Mouse (Mus musculus) midbrain, embryonic 12.5 days (tissue): ENCODE results near the gene Tbx4. TPM values are rescaled to one million over a fixed set of nuclear protein-coding genes. Genes with fewer than 3 reads are reported as not detected.

Experiments
- ATAC-seq: fragments of 200-750 bp; cut with Nextera tagmentation; 2 replicates; pipeline ENCODE4 v1.8.0; 2017; ENCODE audit warnings: low read depth, moderate TSS enrichment, moderate library complexity; ENCODE audit not compliant: low FRiP score
- H3K27ac ChIP-seq: fragments of 300-500 bp; sonication (generic); replicated peaks from 2 replicates; pipeline ENCODE4 v1.5.1; 2016; ENCODE audit warnings: mild to moderate bottlenecking
- H3K27me3 ChIP-seq: fragments of 300-500 bp; sonication (generic); 2 replicates; pipeline ENCODE4 v1.6.1; 2016; ENCODE audit warnings: mild to moderate bottlenecking
- H3K36me3 ChIP-seq: fragments of 300-500 bp; sonication (generic); 2 replicates; pipeline ENCODE4 v1.6.1; 2016
- H3K4me1 ChIP-seq: fragments of 300-500 bp; sonication (generic); 2 replicates; pipeline ENCODE4 v1.6.1; 2016
- H3K4me2 ChIP-seq: fragments of 300-500 bp; sonication (generic); replicated peaks from 2 replicates; pipeline ENCODE4 v1.6.1; 2016; ENCODE audit warnings: mild to moderate bottlenecking, moderate library complexity
- H3K4me3 ChIP-seq: fragments of 300-500 bp; sonication (generic); 2 replicates; pipeline ENCODE4 v1.5.1; 2016; ENCODE audit warnings: mild to moderate bottlenecking
- H3K9ac ChIP-seq: fragments of 300-500 bp; sonication (generic); replicated peaks from 2 replicates; pipeline ENCODE4 v1.6.1; 2016; ENCODE audit warnings: mild to moderate bottlenecking, moderate library complexity
- H3K9me3 ChIP-seq: fragments of 300-500 bp; sonication (generic); 2 replicates; pipeline ENCODE4 v1.6.1; 2016; ENCODE audit warnings: mild to moderate bottlenecking
- WGBS: fragments of 180-500 bp; shearing (Covaris S2); methylation state at CpG from one replicate; pipeline ENCODE4 v1.1.7; 2016; 5-methylcytosine and 5-hydroxymethylcytosine counted together
- polyA plus RNA-seq: library from polyadenylated mRNA; unstranded; fragments of >200 nt; fragmentation: Nextera tagmentation; extraction: Ambion mirVana; gene quantifications from 2 replicates; pipeline ENCODE4 v1.2.1, GENCODE M21; 2016

Tbx4 gene
- polyA plus RNA-seq, result 0.12 and 0.19 TPM in 2 replicates

DNA sequence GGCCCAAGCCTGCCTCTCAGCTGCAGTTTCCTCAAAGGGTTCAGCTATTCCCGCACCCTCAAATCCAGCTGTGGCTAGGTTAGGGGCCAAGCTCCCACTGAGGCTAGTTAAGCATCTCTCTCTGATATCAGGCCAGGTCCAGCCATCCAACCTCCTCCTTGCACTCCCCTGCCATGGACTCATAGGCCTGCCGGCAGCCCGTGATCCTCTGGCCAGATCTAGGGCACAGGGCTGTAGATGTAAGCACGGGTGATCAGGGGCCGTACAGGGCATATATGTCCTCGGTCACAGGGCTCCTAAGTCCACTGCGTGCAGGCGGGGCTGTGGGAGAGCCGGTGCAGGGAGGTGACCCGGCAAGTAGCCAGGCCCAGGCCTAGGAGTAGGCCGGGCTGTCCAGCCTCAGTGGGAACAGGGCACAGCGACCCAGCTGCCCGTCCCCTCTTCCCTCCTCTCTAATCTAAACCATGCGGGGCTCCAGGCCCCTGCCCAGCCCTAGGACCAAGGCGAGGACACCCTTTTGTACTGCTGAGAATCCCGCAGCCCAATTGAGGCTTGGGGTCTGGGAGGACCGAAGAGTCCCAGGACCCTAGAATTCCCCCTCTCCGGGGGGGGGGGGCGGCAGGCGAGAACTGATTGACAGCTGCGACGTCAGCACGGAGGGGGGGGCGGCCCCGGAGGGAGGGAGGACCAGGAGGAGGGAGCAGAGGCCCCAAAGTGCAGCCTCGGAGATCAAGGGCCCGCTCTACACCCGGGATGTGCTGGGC is at the start of gene Tbx4:
Gene Tbx4 (plus strand): TSS at position 758 of the 764 bp plus-strand sequence.
- H3K4me3 ChIP-seq, result peak within 1 kb of the TSS; percentile 17; the same call in 1 of the 2 replicates
- peaks cover 85% of the 10 kb centered on the region for H3K27me3 ChIP-seq
- no peak within 1 kb of the TSS for H3K27ac ChIP-seq
- H3K9ac ChIP-seq, result no peak within 1 kb of the TSS
- no peaks in the 10 kb centered on the region for H3K36me3 ChIP-seq
- H3K4me1 ChIP-seq, result peaks cover 23% of the 10 kb centered on the region
- peak; percentile 23 for ATAC-seq
- H3K9me3 ChIP-seq, result no peaks in the 10 kb centered on the region
- H3K4me2 ChIP-seq, result peak within 1 kb of the TSS; percentile 22; the same call in 1 of the 2 replicates
- WGBS, result 8% methylated on average over 21 of the region's 28 CpGs

DNA sequence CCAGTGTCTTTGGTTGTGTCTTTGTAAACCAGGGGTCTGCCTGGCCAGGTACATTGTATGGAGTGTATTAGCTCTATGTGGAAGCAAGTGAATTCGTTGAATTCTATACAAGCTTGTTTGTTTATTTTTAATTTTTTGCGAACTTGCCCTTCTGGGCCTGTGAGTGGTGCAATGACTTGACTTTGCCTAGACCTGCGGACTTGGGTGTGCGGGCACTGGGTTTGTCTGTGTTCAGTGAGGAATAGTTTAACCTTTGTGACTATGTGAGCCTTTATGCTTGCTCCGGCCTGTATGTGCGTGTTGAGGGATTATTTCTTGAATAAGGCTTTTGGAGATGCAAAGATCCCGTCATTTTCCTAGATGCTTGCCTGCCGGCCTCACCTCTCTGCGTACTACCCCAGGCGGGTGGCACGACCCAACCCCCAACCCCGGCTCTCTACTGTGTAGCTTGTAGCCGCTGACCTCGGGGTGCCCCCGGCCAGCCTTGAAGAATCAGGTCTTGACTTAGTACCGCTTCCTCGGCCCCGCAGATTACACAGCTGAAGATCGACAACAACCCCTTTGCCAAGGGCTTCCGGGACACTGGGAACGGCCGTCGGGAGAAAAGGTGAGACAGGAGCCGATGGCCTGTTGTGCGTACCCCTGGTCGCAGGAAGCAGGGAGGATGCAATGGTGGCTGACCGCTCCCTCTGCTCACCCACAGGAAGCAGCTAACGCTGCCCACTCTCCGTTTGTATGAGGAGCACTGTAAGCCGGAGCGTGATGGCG is 49.5 kb upstream of the Tbx4 start:
- H3K4me2 ChIP-seq, result no peak overlapping the region
- H3K9ac ChIP-seq, result no peak overlapping the region
- ATAC-seq, result no peak
- peaks cover 98% of the 10 kb centered on the region for H3K27me3 ChIP-seq
- 0 out of 2 replicates have a peak overlapping the region, but pooled peaks have one; percentile 0 for H3K4me3 ChIP-seq
- peaks cover 34% of the 10 kb centered on the region for H3K4me1 ChIP-seq
- no peaks in the 10 kb centered on the region for H3K36me3 ChIP-seq
- WGBS, result 2% methylated on average over 32 of the region's 32 CpGs
- H3K9me3 ChIP-seq, result no peaks in the 10 kb centered on the region
- H3K27ac ChIP-seq, result no peak overlapping the region

GRCm38 (mm10) chr11:85837291-85837647 is 49.0 kb upstream of the Tbx4 start:
- Histone ChIP-seq H3K9me3 (no peaks in the 10 kb centered on the region), H3K9ac (no peak overlapping the region), H3K27me3 (peaks cover 98% of the 10 kb centered on the region), H3K36me3 (no peaks in the 10 kb centered on the region), H3K4me3 (0 out of 2 replicates have a peak overlapping the region, but pooled peaks have one; percentile 0), H3K4me1 (peaks cover 30% of the 10 kb centered on the region), H3K4me2 (0 out of 2 replicates have a peak overlapping the region, but pooled peaks have one; percentile 27), H3K27ac (no peak overlapping the region)
- no peak for ATAC-seq
- WGBS, result under 1% methylated on average over 18 of the region's 18 CpGs

- H3K9ac ChIP-seq, result no peak overlapping the region
- under 1% methylated on average over 61 of the region's 67 CpGs for WGBS
- H3K9me3 ChIP-seq, result no peaks in the 10 kb centered on the region
- H3K4me2 ChIP-seq, result peak overlapping the region; percentile 27
- H3K4me1 ChIP-seq, result peaks cover 30% of the 10 kb centered on the region
- peak overlapping the region; percentile 24 for H3K4me3 ChIP-seq
- H3K27ac ChIP-seq, result no peak overlapping the region
- peaks cover 98% of the 10 kb centered on the region for H3K27me3 ChIP-seq
- no peak for ATAC-seq
- H3K36me3 ChIP-seq, result no peaks in the 10 kb centered on the region
Measured at GRCm38 (mm10) chr11:85837648-85838423, 48.4 kb upstream of the Tbx4 start.

DNA sequence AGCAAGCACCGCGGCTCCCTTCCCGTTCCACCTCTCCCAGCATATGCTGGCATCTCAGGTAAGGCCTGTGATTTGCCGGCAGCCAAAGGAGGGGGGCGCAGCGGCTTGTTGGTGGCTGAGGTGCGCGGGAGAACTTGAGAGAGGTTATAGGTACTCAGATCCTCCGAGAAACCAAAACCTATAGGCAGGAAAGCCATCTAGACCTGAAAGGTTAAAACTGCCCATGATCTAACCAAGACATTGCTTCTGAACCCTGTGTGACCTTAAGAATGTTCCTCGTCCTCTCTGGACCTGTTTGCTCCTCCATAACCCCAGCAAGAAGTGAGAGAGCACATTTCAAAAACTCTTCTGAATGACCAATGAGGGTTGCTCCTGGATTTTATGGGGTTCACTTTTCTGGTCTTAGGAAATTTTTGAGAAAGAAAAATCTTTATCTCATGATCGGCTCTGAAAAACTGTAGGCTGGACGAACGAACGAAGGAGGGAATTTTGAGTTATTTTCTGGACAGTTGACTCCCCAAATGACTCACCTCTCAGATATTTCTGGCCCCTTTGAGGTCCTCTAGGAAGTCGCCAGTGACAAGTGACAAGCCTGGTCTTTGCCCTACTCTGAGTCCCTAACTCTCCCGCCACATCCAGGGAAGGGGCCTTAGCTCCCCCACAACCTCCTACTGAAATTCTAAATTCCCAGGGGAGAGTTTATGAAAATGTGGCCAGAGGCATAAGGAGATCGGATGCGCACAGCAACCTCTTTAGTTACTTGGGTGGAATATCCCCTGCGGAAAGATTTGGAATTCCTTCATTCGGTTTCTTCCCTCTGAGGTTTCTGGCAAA is 47.6 kb upstream of the Tbx4 start:
- WGBS, result 4% methylated on average over 20 of the region's 20 CpGs
- no peak for ATAC-seq
- H3K4me2 ChIP-seq, result no peak overlapping the region
- H3K27me3 ChIP-seq, result peaks cover 100% of the 10 kb centered on the region
- H3K36me3 ChIP-seq, result no peaks in the 10 kb centered on the region
- peak overlapping the region; percentile 24; the same call in 1 of the 2 replicates for H3K4me3 ChIP-seq
- H3K27ac ChIP-seq, result no peak overlapping the region
- no peaks in the 10 kb centered on the region for H3K9me3 ChIP-seq
- peaks cover 34% of the 10 kb centered on the region for H3K4me1 ChIP-seq
- no peak overlapping the region for H3K9ac ChIP-seq

DNA sequence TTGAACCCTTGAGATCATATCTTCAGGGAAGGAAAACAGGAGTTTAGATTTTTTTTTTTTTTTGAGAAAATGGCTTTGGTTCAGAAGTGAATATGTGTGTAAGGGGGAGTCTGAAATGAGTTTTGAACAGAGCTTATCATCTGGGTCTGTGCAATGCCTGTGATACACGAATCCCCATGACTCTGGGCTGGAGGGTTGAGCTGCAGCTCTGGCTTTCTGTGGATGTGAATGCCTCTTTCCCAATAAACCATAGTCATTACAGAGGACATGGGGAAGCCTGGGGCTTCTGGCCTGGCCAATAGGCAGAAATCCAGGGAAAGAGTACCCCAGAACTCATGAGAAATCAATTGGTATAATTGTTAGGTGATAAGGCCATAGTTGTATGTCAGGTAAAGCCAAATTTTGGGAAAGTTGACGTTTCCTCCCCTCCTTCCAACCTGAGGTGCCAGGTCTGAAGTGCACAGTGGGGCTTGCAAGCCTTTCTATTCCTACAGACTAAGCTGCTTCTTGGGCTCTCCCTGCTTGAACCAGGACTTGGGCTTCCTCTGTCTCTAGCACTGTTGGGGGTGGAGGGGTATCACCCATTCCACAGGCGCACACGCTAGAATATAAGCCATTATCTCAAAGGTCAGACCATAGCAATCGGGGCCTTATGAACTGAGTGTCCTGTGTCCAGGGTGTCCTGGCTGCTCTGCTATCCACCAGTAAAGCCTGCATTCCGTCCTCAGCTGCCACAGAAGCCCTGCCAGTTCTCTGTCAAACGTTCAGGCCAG is 46.8 kb upstream of the Tbx4 start:
- H3K4me2 ChIP-seq, result no peak overlapping the region
- no peak overlapping the region for H3K9ac ChIP-seq
- WGBS, result 4% methylated on average over 7 of the region's 7 CpGs
- H3K9me3 ChIP-seq, result no peaks in the 10 kb centered on the region
- ATAC-seq, result no peak
- H3K27ac ChIP-seq, result no peak overlapping the region
- no peak overlapping the region for H3K4me3 ChIP-seq
- peaks cover 100% of the 10 kb centered on the region for H3K27me3 ChIP-seq
- H3K36me3 ChIP-seq, result no peaks in the 10 kb centered on the region
- peaks cover 42% of the 10 kb centered on the region for H3K4me1 ChIP-seq

DNA sequence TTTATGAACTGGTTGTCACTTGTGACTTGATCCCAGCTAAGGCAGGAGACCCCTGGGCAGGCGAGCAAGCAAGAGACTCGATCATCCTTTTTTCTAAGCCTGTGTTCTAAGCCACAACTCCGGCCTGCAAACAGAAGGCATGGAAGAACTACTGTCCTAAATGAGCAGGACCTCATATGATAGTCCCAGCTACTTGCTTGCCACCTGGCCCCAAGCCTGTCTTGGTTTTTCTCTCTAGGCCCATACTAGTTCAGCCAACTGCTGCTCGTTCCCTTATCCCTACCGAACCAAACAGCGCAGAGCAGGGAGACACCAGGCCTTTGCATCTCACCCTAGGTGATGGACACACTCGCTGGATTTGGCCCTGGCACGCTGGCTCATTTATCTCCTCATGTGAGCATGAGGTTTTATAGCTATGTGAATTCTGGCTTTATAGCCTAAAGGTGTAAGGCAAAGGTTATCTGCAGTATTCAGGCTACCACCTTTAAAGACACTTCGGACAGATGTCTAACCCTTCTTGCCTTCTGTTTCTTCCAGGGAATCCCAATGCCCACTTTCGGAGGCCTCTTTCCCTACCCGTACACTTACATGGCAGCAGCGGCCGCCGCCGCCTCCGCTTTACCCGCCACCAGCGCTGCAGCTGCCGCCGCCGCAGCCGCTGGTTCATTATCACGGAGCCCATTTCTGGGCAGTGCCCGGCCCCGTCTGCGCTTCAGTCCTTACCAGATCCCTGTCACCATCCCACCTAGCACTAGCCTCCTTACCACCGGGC is 46.0 kb upstream of the Tbx4 start:
- Histone ChIP-seq H3K4me1 (peaks cover 43% of the 10 kb centered on the region), H3K9ac (no peak overlapping the region), H3K36me3 (no peaks in the 10 kb centered on the region), H3K9me3 (no peaks in the 10 kb centered on the region), H3K4me3 (peak overlapping the region; percentile 17), H3K27me3 (peaks cover 100% of the 10 kb centered on the region), H3K27ac (no peak overlapping the region), H3K4me2 (peak overlapping the region; percentile 20)
- ATAC-seq, result no peak
- 2% methylated on average over 26 of the region's 27 CpGs for WGBS

DNA sequence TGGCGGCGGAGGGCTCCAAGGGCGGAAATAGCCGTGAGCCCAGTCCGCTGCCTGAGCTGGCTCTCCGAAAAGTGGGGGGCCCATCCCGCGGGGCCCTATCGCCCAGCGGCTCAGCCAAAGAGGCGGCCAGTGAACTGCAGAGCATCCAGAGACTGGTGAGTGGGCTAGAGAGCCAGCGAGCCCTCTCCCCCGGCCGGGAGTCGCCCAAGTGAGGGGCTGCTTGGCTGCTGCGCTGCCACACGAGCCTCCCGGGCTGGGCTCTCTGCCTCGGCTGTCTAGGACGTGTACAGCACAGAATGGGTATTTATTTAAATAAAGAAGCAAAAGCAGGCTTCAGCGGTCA is 45.4 kb upstream of the Tbx4 start:
- Histone ChIP-seq H3K27ac (no peak overlapping the region), H3K4me3 (peak overlapping the region; percentile 17), H3K36me3 (no peaks in the 10 kb centered on the region), H3K27me3 (peaks cover 100% of the 10 kb centered on the region), H3K4me2 (peak overlapping the region; percentile 20), H3K4me1 (peaks cover 43% of the 10 kb centered on the region), H3K9ac (no peak overlapping the region), H3K9me3 (no peaks in the 10 kb centered on the region)
- no peak for ATAC-seq
- 2% methylated on average over 21 of the region's 21 CpGs for WGBS

DNA sequence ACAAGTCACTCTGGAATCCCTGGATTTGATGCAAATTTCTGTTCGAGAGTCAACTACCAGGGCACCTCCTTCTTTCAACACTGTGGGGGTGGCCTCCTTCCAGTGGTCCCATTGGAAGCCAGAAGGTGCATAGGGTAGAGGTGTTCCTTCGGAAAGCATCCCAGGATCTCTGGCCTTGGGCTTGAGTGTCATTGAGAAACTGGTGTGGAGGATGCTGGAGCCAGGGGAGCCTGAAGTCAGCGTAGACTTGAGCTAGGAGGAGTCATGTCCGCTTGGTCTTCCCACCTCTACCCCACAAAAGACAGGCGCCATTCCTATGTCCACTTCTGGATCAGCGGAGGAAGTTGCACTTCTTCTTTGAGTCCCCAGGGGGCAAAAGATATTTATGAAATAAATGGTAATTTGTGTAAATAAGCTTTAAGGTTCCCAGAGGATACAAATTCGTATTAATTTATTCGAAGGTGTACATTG is 45.0 kb upstream of the Tbx4 start:
- H3K36me3 ChIP-seq, result no peaks in the 10 kb centered on the region
- peak overlapping the region; percentile 54 for H3K4me2 ChIP-seq
- no peaks in the 10 kb centered on the region for H3K9me3 ChIP-seq
- no peak overlapping the region for H3K9ac ChIP-seq
- WGBS, result 10% methylated on average over 8 of the region's 8 CpGs
- no peak for ATAC-seq
- H3K27me3 ChIP-seq, result peaks cover 100% of the 10 kb centered on the region
- peaks cover 43% of the 10 kb centered on the region for H3K4me1 ChIP-seq
- peak overlapping the region; percentile 17; the same call in 1 of the 2 replicates for H3K4me3 ChIP-seq
- H3K27ac ChIP-seq, result no peak overlapping the region

GRCm38 (mm10) chr11:85841980-85842379 is 44.2 kb upstream of the Tbx4 start:
- ATAC-seq, result peak; percentile 71
- Histone ChIP-seq H3K9ac (0 out of 2 replicates have a peak overlapping the region, but pooled peaks have one; percentile 41), H3K4me2 (peak overlapping the region; percentile 54), H3K4me1 (peaks cover 43% of the 10 kb centered on the region), H3K9me3 (no peaks in the 10 kb centered on the region), H3K27me3 (peaks cover 100% of the 10 kb centered on the region), H3K4me3 (peak overlapping the region; percentile 34), H3K36me3 (no peaks in the 10 kb centered on the region), H3K27ac (no peak overlapping the region)
- WGBS, result 0% methylated on average over 29 of the region's 32 CpGs
